Mouse (Mus musculus) gastrocnemius, postnatal 14 days (tissue): ENCODE results near the gene Eif1. TPM values are rescaled to one million over a fixed set of nuclear protein-coding genes. Genes with fewer than 3 reads are reported as not detected.
"Not testable (repeated sequence)": the region's sequence is repeated elsewhere in the genome, so short reads cannot be mapped to it uniquely, and the experiment has no call there.

Experiments
- DNase-seq: peaks from one replicate; pipeline ENCODE4 v3.0.0; 2021; ENCODE audit warnings: mixed read lengths
- intact Hi-C: fragments of 180-260 bp; cut with DNase I; formaldehyde crosslinking; loops from one replicate; pipeline ENCODE4 v1.15.1; 2025; ENCODE audit warnings: low total_unique reads
- total RNA-seq, 2 experiments: library from RNA; stranded (reverse); gene quantifications; 2 replicates each; pipeline ENCODE4 v1.2.3; 2021

The Eif1 gene
- total RNA-seq, 2 experiments from 2014 or later, result 781 to 791 TPM

- intact Hi-C loops, result no loop called here
- DNase-seq, result no peak
Observed at GRCm38 (mm10) chr11:100332766-100333515, 13.3 kb downstream of the Eif1 start.

GRCm38 (mm10) chr11:100333944-100334457 is 14.3 kb downstream of the Eif1 start, which contains the start of gene Gast:
Gast (plus strand) TSS chr11:100334407.
- DNase-seq, result no peak
- intact Hi-C loops, result no loop called here

GRCm38 (mm10) chr11:100335731-100336130 is 16.0 kb downstream of the Eif1 start:
- intact Hi-C loops, result no loop called here
- no peak for DNase-seq

DNA sequence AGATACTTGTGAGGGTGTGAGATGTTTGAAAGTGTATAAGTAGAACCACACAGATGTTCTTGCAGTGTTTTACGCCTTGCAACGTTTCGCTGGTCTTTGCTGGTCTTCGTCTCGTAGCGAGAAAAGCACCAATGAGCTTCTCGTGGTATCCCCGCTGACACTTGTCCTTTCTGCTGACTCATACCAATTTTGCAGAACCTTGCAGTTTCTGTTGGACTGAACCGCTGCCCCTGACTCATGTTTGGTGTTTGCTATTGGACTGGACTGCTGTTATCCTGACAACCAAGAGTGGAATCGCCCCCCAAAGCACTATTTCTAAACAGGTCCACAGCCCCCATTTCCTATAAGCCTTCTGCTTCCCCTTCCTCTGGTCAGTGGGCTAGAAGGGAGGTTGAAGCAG is 24.6 kb downstream of the Eif1 start:
- no peak for DNase-seq
- intact Hi-C loops, result no loop called here

DNA sequence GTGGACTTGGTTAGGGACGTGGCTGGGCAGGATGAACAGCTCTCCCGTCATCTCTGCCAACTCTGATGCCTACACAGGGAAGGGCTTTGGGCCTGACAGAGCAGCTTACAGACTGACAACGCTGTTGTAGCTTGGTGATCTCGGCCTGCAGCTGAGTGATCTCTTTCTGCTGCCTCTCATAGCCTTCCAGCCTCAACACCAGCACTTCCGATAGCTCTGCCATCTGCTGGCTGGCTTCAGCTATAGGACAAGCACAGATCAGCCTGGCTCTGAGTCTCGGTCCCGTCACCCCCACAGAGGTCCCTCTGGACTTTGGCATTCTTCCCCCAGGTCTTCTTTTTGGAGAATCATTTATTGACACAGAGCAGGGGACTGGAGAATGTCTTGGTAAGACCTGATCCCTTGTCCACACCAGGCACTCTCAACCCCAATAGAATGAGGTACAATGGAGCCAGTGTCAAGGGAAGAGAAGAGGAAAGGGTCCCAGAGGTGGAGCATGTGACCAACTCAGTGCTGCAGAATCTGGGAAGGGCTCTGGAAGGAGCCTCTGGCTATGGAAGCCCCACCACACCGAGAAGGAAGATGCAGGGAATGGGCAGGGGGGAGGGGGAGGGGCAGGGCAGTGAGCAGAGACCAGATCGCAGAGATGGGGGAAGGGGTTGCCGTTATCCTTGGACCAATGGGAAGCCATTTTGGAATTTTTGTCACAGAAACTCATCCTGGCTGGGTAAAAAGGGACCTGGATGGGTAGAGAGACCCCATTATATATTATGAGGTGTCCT is 32.6 kb downstream of the Eif1 start:
- no peak for DNase-seq

GRCm38 (mm10) chr11:100355151-100355951 is 35.7 kb downstream of the Eif1 start:
- no peak for DNase-seq
- intact Hi-C loops, result no loop called here

More for the DNA sequence above, 32.6 kb downstream of the Eif1 start:
- intact Hi-C loops, result no loop called here

DNA sequence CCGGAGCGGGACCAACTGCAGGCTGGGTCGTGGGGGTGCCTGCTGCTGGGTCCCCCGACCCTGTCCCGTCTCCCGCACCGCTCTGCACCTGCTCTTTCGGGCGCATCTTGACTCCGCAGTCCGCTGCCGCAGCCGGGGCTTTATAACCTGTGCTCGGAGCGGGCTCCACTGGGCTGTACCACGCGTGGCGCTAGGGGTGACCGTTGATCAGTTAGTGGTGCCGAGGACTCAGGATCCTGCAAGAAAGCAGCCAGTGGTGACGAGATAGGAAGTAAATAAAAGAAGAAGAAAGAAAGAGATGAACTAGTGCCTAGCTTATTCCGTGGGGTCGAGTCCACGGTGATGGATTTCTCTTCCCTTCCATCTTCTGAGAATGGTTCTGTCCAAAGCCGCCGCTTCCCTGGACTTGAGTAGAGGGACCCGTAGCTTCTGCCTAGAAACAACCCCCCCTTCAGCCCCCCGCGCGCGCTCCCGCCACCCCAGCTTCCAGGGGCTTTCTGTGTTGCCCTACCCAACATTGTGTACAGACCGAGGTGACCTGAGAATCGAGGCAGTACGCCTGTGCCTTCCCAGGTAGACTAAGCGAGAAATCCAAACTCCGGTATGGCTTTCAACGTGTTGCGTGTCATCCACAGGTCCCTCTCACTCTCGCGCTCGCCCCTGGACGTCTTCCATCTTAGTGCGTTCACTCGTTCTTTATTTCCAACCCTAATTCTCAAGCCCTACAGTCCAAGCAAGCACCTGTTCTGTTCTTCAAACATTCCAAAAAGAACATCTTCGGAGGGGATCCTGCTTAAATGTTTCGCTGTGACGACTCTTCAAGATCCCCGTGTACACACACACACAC is 36.5 kb downstream of the Eif1 start, which contains the start of gene Hap1:
Hap1 (minus strand) TSS at position 157 of the 847 bp plus-strand sequence.
- intact Hi-C loops, result no loop called here
- peak; percentile 68 for DNase-seq

GRCm38 (mm10) chr11:100356819-100357211 is 37.1 kb downstream of the Eif1 start:
- intact Hi-C loops, result no loop called here
- DNase-seq, result no peak

- no peak for DNase-seq
- intact Hi-C loops, result no loop called here
Observed at GRCm38 (mm10) chr11:100357408-100357807, 37.7 kb downstream of the Eif1 start.

DNA sequence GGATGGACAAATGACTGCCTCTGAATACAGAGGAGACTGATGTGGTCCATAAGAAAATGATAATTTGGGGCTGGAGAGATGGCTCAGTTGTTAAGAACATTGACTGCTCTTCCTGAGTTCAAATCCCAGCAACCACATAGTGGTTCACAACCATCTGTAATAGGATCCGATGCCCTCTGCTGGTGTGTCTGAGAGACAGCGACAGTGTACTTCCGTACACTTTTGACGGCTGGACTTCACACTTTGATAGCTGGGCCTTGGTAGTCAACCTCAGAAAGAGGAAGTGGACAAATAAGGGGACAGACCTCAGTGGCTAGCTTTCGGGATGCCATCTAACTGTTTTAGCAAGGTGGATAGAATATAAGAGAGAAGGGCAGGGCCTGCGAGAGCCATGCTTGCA is 40.5 kb downstream of the Eif1 start:
- intact Hi-C loops, result no loop called here
- no peak for DNase-seq

- intact Hi-C loops, result not testable (repeated sequence)
Observed at GRCm38 (mm10) chr11:100361059-100361458, 41.4 kb downstream of the Eif1 start.

DNA sequence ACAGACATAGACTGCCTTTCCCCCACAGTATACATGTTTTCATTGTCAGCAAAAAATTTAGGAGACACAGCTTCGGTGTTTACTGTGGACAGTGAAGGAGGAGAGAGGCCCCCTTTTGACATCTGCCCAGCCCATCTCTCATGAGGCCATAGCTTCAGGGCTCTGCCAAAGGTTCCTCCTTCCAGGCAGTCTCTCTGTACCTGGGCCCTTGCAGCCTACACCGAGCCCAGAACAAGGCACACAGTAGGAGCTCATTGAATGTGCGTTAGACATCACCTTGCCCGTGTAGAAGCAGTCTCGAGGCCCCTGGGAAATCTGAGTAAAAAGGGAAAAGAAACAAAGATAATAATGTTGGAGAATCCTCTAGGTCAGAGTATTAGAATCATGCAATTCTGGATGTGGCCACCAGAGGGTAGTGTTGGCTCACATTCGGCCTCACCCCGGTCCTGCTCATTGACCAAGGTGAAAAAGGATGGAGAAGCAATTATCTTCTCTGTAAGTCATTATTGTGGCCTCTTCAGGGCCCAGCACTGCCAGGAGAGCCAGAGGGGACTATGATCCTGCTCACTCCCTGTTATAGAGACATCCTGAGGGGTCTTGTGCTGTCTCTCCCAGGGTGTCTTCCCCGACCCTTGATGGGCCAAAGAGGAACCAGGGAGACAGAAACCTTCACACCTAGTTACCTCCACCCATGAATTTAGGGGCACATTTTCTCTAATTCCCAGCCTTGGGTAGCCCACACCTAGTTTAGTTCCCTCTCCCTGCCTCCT is 42.7 kb downstream of the Eif1 start:
- intact Hi-C loops, result loop anchor here (2.0 kb wide), 1 partner anchor 46 kb away; no protein-coding TSS in a partner anchor
- peak; percentile 73 for DNase-seq

More at GRCm38 (mm10) chr11:100361059-100361458, 41.4 kb downstream of the Eif1 start:
- DNase-seq, result not testable (repeated sequence)

GRCm38 (mm10) chr11:100362979-100363562 is 43.4 kb downstream of the Eif1 start:
- peak; percentile 70 for DNase-seq
- intact Hi-C loops, result loop anchor here (2.0 kb wide), 1 partner anchor 46 kb away; no protein-coding TSS in a partner anchor

DNA sequence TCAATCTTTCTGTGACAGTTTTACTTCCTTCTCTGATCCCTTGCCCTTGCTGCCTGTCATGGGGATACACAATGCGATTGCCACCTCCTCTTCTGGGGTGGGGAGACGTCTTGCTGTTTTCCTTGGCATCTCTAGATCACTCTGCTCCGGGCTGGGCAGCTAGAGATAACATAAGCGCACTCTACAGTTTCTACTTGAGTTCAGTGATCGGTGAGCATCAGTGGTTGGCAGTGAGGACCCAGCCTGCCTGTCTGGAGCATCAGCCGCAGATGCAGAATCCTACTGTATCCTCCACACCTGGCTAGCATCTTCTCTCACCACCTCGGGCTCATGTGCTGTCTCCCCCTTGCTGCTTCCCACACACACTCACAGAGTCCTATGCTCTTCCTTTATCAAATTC is 49.5 kb downstream of the Eif1 start:
- no peak for DNase-seq
- intact Hi-C loops, result loop anchor here (5.0 kb wide), 1 partner anchor 103 kb away; the partner anchor contains the start of gene Klhl11

DNA sequence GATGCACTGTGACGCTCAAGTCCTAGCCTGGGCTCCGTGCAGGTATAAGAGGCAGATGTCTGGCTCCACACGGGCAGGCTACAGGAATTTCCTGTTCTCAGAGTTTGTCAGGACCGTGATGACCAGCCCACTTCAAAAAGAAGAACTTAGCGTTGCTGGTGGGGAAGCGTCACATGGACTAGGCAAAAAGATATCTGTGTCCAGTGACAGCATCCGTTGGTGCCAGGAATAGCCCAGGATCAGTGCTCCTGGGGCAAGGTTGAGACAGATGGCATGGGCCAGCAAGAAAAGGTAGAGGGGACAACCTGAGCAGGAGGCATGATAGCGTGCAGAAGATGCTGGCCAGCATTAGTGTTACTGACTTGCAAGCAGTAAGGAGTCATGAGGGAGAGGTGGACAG is 50.1 kb downstream of the Eif1 start:
- intact Hi-C loops, result loop anchor here (5.0 kb wide), 1 partner anchor 102 kb away; the partner anchor contains the start of gene Klhl11
- DNase-seq, result no peak
